Mouse (Mus musculus) embryonic fibroblast, embryonic 13.5 days (primary cell): ENCODE data around the gene Psmd9.

ENCODE experiments used
- CTCF ChIP-seq: IDR thresholded peaks from 2 replicates; pipeline ENCODE4 v1.5.1; 2011; ENCODE audit warnings: mild to moderate bottlenecking, control low read depth, low read length, moderate library complexity, borderline replicate concordance; ENCODE audit not compliant: insufficient read depth
- POLR2A ChIP-seq: IDR thresholded peaks from 2 replicates; pipeline ENCODE4 v1.6.1; 2011; ENCODE audit warnings: low read depth, mild to moderate bottlenecking, control low read depth, low read length, moderate library complexity

DNA sequence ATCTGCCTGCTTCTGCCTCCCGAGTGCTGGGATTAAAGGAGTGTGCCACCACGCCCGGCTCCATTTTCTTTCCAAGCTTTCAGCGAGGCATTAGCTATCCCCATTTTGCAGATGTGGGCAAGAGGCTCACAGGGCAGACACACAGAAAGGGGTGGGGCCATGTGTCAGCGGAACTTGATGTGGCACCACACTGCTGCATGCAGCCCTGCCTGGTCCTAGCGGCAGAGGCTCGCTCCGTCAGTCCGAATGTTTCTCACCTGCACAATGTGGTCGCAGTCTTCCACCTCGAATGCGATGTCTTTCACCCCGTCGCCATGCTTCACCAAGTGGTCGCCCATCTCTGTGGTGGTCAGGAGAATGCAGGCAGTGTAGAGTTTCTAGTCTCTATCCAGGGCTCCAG lies 11.2 kb downstream of the Psmd9 start:
- TF ChIP-seq CTCF (no peak), POLR2A (no peak)
